Mouse (Mus musculus) MN1 (cell line): ENCODE measurements around the gene Celsr1.

Experiments
- DNase-seq: peaks from one replicate; pipeline ENCODE4 v3.0.0-alpha.2; 2016; ENCODE audit warnings: low spot score

Gene Celsr1

GRCm38 (mm10) chr15:86034021-86034523 lies 495 bp upstream of the Celsr1 start:
- DNase-seq, result no peak

DNA sequence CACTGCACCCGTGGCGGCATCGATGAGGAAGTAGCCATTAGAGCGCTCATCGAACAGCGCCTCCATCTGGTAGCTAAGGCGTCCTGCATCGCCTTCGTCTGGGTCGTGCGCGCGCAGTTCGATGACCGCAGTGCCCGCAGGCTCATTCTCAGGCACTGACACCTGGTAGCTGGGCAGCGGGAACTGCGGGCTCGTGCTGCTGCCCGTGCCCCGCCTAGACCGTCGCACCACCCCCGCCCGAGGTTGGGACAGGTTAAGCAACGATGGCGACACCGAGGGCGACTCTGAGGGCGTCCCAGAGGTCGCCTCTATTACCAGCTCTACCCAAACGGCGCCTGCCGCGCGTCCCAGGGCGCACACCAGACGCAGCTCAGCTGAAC lies 776 bp downstream of the Celsr1 start:
- no peak for DNase-seq

DNA sequence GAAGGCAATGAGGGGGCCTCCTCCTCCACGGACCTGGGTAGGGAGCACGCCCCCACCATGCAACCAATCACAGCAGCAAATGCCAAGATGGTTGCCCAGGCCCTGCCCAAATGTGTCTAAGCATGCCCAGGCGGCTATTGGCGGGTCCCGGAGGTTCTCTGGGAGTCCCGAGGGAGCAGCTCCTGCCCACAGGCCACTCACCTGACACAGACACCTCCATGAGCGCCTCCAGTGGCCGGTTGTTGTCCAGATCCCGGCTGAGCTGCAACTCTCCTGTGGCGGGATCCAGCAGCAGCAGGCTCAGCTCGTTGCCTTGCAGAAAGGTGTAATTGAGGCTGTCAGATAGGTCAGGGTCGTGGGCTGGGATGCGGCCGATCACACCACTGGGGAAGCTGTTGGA lies 3.6 kb downstream of the Celsr1 start:
- DNase-seq, result no peak

GRCm38 (mm10) chr15:86027871-86028270 lies 5.7 kb downstream of the Celsr1 start:
- DNase-seq, result no peak

DNA sequence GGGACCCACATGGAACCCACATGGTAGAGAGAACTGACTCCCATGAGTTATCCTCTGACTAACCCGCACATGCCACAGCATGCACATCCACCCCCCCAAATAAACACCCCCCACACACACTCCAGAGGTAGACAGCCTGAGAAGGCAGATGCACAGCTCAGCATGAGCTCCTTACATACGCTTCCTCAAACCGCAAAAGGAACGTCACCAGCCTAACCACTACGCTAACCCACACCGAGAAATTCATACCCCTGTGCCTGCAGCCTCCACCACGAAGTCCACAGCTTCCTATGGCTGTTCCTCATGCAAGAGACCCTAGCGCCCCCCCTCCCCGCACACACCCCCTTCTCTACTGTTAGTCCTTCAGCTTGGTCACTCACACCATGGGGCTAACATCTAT lies 11.6 kb downstream of the Celsr1 start:
- DNase-seq, result no peak

DNA sequence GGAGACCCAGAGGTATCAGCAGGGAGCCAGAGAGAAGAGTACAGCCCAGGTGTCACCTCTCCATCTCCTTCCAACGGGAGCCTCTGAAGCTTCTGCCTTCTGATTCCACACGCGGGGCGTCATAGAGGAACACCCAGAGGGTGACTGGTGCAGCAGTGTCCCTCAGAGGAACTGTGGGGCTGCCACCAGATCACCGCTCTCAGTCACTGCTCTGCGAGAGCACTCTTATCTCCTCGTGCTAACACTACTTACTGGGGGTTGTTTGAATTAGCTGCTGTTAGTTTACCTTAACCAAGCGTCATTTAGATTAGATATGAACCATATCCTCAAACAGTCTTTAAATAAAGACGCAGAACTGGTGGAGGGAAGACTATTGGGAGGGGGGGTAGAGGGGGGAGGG lies 12.3 kb downstream of the Celsr1 start:
- no peak for DNase-seq

DNA sequence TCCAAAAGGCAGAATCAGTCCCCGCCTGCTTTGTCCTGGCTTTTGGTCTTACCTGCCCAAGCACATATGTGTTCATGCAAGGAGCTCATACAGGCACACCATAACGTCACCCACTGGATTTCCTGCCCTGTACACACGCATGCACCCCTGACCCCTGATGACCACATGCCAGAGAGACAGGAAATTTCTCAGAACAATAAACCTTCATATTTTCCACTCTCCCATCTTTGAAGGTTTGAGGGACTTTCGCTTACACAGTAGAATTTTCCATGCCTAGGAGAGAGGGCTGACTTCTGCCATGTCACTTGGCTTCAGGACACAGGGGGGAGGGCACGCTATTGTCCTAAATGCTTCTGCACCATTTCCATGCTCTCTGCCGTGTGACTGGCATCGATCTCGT lies 13.6 kb downstream of the Celsr1 start:
- DNase-seq, result no peak

- no peak for DNase-seq
Observed at GRCm38 (mm10) chr15:86018753-86019512, 14.6 kb downstream of the Celsr1 start.

DNA sequence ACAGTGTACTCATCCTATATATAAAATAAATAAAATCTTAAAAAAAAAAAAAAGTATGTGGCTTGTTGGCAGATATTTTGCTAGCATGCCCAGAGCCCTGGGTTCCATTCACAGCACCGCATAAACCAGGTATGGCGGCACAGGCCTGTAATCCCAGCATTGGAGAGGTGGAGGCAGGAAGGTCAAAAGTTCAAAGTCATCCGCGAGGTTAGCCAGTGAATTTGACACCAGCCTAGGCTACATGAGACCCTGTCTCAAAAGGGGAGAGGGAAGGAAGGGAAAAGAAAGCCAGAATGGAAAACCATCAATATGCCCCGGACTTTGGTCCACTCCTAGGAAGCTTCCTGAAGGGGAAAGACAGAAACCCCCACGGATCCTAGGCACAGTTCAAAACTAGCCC lies 16.2 kb downstream of the Celsr1 start:
- no peak for DNase-seq

- no peak for DNase-seq
Observed at GRCm38 (mm10) chr15:86015860-86016541, 17.6 kb downstream of the Celsr1 start.

GRCm38 (mm10) chr15:86015026-86015425 lies 18.6 kb downstream of the Celsr1 start:
- no peak for DNase-seq

DNA sequence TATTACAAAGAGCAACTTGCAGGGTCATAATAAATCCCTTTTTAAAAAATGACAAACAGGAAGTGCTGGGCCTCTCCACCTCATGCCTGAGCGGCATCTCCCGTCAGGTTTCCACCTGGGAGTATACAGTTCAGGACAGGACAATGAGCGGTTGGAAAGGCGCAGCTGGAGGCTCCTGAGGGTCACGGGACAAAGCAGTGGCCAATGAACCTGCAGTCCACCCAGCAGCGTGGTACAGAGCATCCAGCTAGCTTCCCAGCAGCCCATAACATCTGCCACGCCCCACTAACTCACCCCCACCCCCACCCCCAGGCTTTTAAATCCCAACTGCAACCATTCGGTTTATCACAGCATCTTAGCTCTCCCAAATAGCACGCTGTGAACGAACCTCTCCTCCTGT lies 19.9 kb downstream of the Celsr1 start:
- no peak for DNase-seq

DNA sequence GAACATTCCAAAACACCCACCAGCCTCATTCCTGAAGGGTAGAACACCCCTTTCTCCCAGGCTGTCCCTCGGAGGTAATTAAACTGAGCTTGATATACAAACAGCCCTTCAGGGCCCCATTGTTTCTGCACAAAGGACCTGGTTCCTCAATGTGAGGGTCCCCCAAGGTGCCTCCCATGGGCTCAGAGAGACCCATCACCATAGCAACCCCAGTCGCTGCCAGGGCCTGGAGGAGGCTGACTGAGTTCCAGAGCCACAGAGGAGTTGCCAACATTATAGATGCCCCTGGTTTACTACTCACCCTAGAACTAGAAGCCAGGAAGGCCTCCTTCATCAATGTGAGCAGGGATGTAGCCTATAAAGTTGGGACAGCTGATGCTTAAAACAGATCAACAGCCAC lies 20.4 kb downstream of the Celsr1 start:
- DNase-seq, result no peak

DNA sequence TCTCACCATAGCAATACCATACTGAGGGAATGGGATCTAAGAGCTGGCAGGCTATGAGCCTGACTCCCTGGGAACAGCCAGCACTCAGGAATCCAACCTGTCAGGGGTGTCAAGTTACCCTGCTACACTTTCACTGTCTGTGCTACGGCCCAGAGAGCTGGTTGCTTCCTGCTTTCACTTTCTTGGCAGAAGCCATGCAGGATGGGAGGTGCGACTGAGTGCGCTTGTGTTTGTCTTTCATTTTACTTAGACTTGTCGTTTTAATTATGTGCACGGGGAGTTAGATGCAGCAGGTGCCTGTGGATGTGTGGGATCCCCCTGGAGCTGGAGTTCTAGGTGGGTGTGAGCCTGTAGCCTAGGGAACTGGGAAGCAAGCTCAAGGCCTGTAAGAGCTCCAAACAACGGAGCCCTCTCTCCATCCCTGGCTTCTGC lies 25.9 kb downstream of the Celsr1 start:
- DNase-seq, result peak; percentile 47

DNA sequence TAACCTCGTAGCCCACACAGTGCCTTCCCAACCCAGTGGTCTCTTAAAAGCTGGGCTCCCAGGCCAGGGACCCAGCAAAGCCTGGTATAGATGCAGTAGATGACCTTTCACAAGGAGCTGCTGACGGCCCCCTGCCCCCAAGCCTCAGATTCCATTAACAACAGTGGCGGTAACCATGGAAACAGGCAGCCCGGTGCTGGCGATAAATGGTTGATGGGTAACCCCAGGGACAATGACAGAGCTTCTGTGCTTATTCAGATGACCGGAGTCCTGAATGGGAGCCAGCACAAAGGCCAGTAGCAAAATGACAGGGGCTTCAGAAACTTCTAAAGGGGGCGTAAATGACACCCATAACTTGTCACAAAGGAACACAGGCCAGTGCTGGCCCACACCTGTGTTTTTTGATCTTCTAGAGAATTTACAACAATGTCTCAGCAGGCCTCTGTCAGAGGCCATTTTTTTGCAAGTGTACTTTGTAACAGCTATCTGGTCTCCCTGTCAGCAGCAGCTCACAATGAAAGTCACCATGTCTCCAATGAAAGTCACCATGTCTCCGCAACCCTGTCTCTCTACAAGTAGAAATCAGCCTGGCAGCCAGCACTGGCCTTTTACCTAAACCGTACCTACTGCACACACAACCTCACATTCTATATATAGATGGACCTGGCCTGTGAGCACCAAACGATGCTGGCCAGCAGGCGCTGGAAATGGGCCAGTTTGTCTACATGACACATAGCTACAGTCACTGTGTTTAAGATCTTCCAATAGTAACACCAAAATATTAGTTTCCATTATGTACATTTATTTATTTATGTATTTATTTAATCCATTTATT lies 27.7 kb downstream of the Celsr1 start:
- DNase-seq, result peak; percentile 78

GRCm38 (mm10) chr15:86004048-86004447 lies 29.5 kb downstream of the Celsr1 start:
- no peak for DNase-seq

GRCm38 (mm10) chr15:86000706-86001292 lies 32.8 kb downstream of the Celsr1 start:
- DNase-seq, result peak; percentile 72

DNA sequence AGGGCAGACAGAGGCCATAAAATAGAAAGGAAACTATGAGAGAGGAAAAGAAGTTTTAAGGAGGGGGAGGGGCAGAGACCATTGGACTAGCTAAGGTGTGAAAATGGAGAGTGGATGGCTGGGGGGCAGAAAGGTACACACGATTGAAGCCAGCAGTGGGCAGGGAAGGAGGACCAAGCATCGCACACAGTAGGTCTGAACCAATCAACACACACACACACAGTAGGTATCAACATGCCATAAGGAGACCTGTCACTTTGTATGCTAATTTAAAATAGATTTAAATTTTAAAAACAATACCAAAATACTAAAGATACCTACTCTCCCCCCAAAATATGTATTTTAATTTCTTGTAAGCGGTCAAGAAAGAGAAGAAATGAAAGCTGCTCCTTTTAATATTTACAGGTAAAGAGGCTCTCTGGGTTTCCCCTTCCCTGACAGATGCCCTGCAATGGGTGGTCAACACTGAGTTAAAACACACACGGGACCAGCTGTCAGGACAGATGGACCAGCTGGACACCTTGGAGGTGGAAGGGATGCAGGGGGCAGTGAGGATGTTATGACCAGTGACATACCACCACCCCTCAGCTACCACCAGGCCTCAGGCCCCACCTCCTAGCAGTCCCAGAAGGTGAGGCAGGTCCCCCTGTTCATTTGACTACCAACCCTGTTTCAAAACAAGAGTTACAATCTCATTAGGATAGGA lies 34.9 kb downstream of the Celsr1 start:
- no peak for DNase-seq

DNA sequence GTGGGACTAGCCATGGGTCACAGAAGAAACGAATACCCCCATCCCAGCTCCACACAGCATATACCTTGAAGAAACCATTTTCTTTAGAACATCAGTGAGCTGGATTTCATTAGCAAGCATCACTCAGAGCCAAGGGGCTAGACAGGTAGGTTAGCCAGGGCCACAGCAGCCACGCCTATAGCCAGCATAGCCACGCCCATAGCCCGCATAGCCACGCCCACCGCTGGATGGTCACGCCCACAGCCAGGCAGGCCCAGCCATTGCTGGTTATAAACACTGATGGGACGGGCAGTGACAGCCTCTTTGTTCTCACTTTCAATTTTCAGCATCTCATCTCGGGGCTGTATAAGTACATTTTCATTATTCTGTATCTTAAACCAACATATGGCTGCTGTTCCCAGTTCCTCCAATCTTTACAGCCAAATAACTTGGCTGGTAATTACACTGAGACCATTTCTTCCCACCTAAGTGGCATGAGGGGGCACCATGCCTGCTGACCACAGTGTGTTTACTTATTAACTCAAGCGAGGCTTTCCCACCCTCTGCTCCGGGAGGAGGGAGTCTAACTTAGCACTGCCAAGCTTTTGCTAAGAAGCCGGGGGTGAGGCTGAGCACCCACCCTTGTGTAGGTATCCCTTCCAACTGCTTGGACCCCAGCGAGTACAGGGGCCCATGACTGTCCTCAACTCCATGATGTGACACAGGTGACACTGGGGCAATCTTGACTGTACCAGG lies 37.4 kb downstream of the Celsr1 start:
- no peak for DNase-seq

DNA sequence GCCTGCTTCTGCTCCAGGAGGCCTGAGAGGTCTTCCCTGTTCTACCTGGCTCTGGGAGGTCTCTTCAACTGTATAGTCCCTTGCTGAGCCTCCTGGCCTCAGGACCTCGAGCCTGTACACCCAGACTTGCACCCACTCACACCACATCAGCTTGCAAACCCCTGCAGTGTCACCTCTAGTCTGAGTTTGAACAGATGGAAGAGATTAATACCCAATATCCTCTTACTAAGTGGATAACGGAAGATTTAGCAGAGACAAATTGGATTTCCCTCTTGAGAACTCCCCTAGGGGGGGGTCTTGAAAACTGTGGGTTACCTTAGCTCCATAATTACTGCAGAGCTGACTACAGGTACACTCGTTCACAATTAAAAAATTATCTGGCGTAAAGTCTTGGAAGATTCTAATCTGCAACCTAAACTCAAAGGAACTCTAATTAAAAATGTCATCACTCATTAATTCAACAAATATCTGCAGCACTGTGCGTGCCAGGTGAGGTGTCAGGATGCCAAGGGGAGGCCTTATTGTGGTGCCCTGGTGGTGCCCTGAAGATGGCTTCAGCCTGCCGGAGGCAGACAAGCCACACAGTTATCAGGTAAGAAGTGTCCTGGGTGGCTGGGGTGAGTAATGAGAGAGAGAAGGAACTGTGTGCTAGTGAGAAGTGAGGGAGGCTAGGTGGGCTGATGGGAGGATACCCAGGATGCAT lies 38.5 kb downstream of the Celsr1 start:
- DNase-seq, result no peak
